Mouse (Mus musculus) urinary bladder, postnatal 0 days (tissue): ENCODE measurements around the gene Myh13. TPM values are rescaled to one million over a fixed set of nuclear protein-coding genes. Genes with fewer than 3 reads are reported as not detected.

Source experiments
- polyA plus RNA-seq: library from polyadenylated mRNA; unstranded; fragments of >200 nt; fragmentation: Nextera tagmentation; extraction: Ambion mirVana; gene quantifications from 2 replicates; pipeline ENCODE4 v1.2.1, GENCODE M21; 2015

Myh13 gene
- 0.04 and 0.18 TPM in 2 replicates for polyA plus RNA-seq

GRCm38 (mm10) chr11:67321358-67321757 lies at the start of gene Myh13:
Gene Myh13 (plus strand): TSS chr11:67321658.

GRCm38 (mm10) chr11:67276601-67277174 lies 44.8 kb upstream of the Myh13 start, which contains the start of gene Myh8:
Gene Myh8 (plus strand): TSS chr11:67277124.

Other genes with a start within 250 kb of the Myh13 start
- gene Myh3, start 243.4 kb upstream of the Myh13 start, polyA plus RNA-seq = 0.06 and 0.18 TPM in 2 replicates
- 8.9 and 21.5 TPM in 2 replicates for gene Myh2, start 150.6 kb upstream of the Myh13 start, polyA plus RNA-seq
- gene Myh1, start 121.6 kb upstream of the Myh13 start, polyA plus RNA-seq = 0.89 and 2.2 TPM in 2 replicates
- 0.06 and 0.07 TPM in 2 replicates for gene Myh4, start 83.6 kb upstream of the Myh13 start, polyA plus RNA-seq
- gene Myh8, start 44.5 kb upstream of the Myh13 start, polyA plus RNA-seq = 18.2 and 30.1 TPM in 2 replicates
- 17.4 and 18.2 TPM in 2 replicates for gene Gas7, start 133.8 kb downstream of the Myh13 start, polyA plus RNA-seq